ENCODE assay signal across 15 mouse cellular contexts in genomic region chr11:54169432-54170295, GRCm38 (mm10).
"Had no signal": no experiment of that assay in that cellular context is flagged by ENCODE, and none has a peak within 500 bp of the region (broad histone marks: within the 10 kb centered on the region; RNA-seq: fewer than 3 reads in every experiment).

No protein-coding gene starts in this region.

- DNase-seq: kidney, adult 2 months; kidney, postnatal 25 days; layer of hippocampus, adult 9-11 months; layer of hippocampus, postnatal 36 days; liver; liver, embryonic 13.5 days; liver, postnatal 0 days; right cerebral cortex, postnatal 4 days; spleen, adult 18-20 months; thymus, postnatal 4 days had no signal

- H3K4me3 ChIP-seq: limb, embryonic 12.5 days; liver, embryonic 13.5 days; lung, embryonic 15.5 days; midbrain, embryonic 13.5 days; myocyte; neural tube, embryonic 15.5 days had no signal

- H3K4me2 ChIP-seq: limb, embryonic 12.5 days; liver, embryonic 13.5 days; lung, embryonic 15.5 days; midbrain, embryonic 13.5 days; neural tube, embryonic 15.5 days had no signal

- H3K36me3 ChIP-seq: limb, embryonic 12.5 days; liver, embryonic 13.5 days; lung, embryonic 15.5 days; midbrain, embryonic 13.5 days; neural tube, embryonic 15.5 days had no signal

- H3K27ac ChIP-seq: limb, embryonic 12.5 days; liver, embryonic 13.5 days; lung, embryonic 15.5 days; midbrain, embryonic 13.5 days; neural tube, embryonic 15.5 days had no signal

- H3K9ac ChIP-seq: limb, embryonic 12.5 days; liver, embryonic 13.5 days; liver, postnatal 0 days; lung, embryonic 15.5 days; midbrain, embryonic 13.5 days; neural tube, embryonic 15.5 days had no signal

- H3K9me3 ChIP-seq: limb, embryonic 12.5 days; liver, embryonic 13.5 days; lung, embryonic 15.5 days; midbrain, embryonic 13.5 days; neural tube, embryonic 15.5 days had no signal

- H3K4me1 ChIP-seq: liver, embryonic 13.5 days; lung, embryonic 15.5 days; midbrain, embryonic 13.5 days; neural tube, embryonic 15.5 days had no signal

- H3K27me3 ChIP-seq: limb, embryonic 12.5 days; liver, embryonic 13.5 days; lung, embryonic 15.5 days; midbrain, embryonic 13.5 days; neural tube, embryonic 15.5 days had no signal

- ATAC-seq: liver, postnatal 0 days; midbrain, embryonic 13.5 days had no signal
